ENCODE assay signal across 12 mouse cellular contexts in the genomic region with DNA sequence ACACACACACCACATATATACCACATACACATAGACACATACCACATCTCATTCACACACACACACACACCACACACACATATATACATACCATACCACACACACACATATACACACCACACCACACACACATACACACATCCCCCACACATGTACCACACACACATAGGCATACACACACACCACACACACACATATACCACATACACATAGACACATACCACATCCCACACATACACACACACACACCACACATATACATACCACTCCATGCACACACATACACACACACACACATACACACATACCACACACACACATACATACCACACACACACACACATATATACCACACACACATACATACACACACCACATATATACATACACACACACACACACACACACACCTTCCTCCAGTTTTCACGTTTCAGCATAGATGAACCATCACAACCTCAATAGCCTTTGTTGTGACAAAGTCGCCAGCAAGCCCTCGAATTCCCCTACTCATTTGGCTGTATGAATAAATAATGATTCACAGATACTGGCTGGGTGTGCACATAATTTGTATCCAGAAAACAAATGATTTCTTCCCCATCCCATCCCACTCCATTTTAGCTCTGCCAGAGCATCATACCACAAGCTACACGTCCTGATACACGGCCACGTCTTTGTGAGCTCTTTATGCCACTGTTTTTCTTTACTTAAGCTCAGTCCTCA. TPM values are rescaled to one million over a fixed set of nuclear protein-coding genes. Genes with fewer than 3 reads are reported as not detected.
DNase-seq lines count a peak whose midpoint lies in the region; ATAC-seq and TF ChIP-seq lines count a peak whose summit lies in the region.
"Had no signal": no experiment of that assay in that cellular context is flagged by ENCODE, and none has a peak within 500 bp of the region (broad histone marks: within the 10 kb centered on the region; RNA-seq: fewer than 3 reads in every experiment).

No protein-coding gene starts in this region.

- H3K36me3 ChIP-seq in heart, embryonic 16.5 days (ENCODE audit: control insufficient read depth, insufficient read depth), result no peaks in the 10 kb centered on the region
- H3K36me3 ChIP-seq in CH12.LX (replicated peaks in 1 of 2; ENCODE audit: control insufficient read depth in 1 of 2, insufficient read depth in 1 of 2, low read length in 1 of 2), result peaks cover 3 to 38% of the 10 kb centered on the region in 2 experiments
- peaks cover 19% of the 10 kb centered on the region for H3K36me3 ChIP-seq in liver, embryonic 12.5 days
- no peaks in the 10 kb centered on the region for H3K36me3 ChIP-seq in forebrain, embryonic 16.5 days (ENCODE audit: control insufficient read depth, insufficient read depth)
- H3K36me3 ChIP-seq: intestine, embryonic 15.5 days had no signal

- H3K79me2 ChIP-seq in CH12.LX (replicated peaks; ENCODE audit: control insufficient read depth, extremely low read depth, insufficient read depth, poor library complexity, severe bottlenecking), result no peaks in the 10 kb centered on the region; the same call in 1 of the 2 replicates

- intact Hi-C loops in heart, postnatal 14 days (cut with DNase I), result no loop called here

- dilution Hi-C loops in CH12.LX (cut with MboI; ENCODE audit: extremely low pct_ligation_motif_present, extremely low pct_unique_long_range_greater_than_20kb, low sequenced_read_pairs), result no loop called here

- TF ChIP-seq EP300 in CH12.LX (IDR thresholded peaks at IDR 0.05; ENCODE audit: low read length), result no peak

- H3K9me3 ChIP-seq in heart, embryonic 16.5 days (replicated peaks; ENCODE audit: control insufficient read depth, low read length), result no peaks in the 10 kb centered on the region
- H3K9me3 ChIP-seq in CH12.LX (replicated peaks; ENCODE audit: low read length), result no peaks in the 10 kb centered on the region
- no peaks in the 10 kb centered on the region for H3K9me3 ChIP-seq in liver, embryonic 12.5 days (replicated peaks)
- no peaks in the 10 kb centered on the region for H3K9me3 ChIP-seq in forebrain, embryonic 16.5 days (ENCODE audit: control insufficient read depth, low read length)
- H3K9me3 ChIP-seq: intestine, embryonic 15.5 days had no signal

- 73% methylated on average over 6 of the region's 6 CpGs for WGBS in heart, embryonic 16.5 days
- 37% methylated on average over 6 of the region's 6 CpGs for WGBS in liver, embryonic 12.5 days (ENCODE audit: insufficient replicate concordance)
- 57% methylated on average over 6 of the region's 6 CpGs for WGBS in forebrain, embryonic 16.5 days

- peak overlapping the region; percentile 47 for H3K4me3 ChIP-seq in heart, embryonic 16.5 days (ENCODE audit: low read length)
- H3K4me3 ChIP-seq in CH12.LX (replicated peaks in 1 of 3; ENCODE audit: low read depth in 2 of 3, low read length in 2 of 3, poor library complexity in 1 of 3), result peak overlapping the region; percentile 62 to 82 (median 67)
- H3K4me3 ChIP-seq in liver, embryonic 12.5 days, result peak overlapping the region; percentile 70
- H3K4me3 ChIP-seq in forebrain, embryonic 16.5 days (replicated peaks; ENCODE audit: low read length), result no peak overlapping the region
- H3K4me3 ChIP-seq: intestine, embryonic 15.5 days had no signal

- peak overlapping the region; percentile 32; the same call in 1 of the 2 replicates for H3K27ac ChIP-seq in heart, embryonic 16.5 days (ENCODE audit: low read length)
- peak overlapping the region; percentile 39 for H3K27ac ChIP-seq in CH12.LX (ENCODE audit: insufficient read depth, low read depth)
- H3K27ac ChIP-seq in liver, embryonic 12.5 days, result peak overlapping the region; percentile 95
- H3K27ac ChIP-seq in forebrain, embryonic 16.5 days (ENCODE audit: low read length), result no peak overlapping the region
- H3K27ac ChIP-seq: intestine, embryonic 15.5 days had no signal

- peak overlapping the region; percentile 23; the same call in 1 of the 2 replicates for H3K4me2 ChIP-seq in heart, embryonic 16.5 days (ENCODE audit: low read depth, low read length)
- peak overlapping the region; percentile 64 for H3K4me2 ChIP-seq in CH12.LX (ENCODE audit: insufficient read depth, low read depth, poor library complexity, severe bottlenecking)
- peak overlapping the region; percentile 79 for H3K4me2 ChIP-seq in liver, embryonic 12.5 days
- H3K4me2 ChIP-seq in forebrain, embryonic 16.5 days (ENCODE audit: low read length), result no peak overlapping the region
- H3K4me2 ChIP-seq: intestine, embryonic 15.5 days had no signal

- peak overlapping the region; percentile 47; the same call in 1 of the 2 replicates for H3K9ac ChIP-seq in heart, embryonic 16.5 days (ENCODE audit: low read length)
- H3K9ac ChIP-seq in CH12.LX (ENCODE audit: insufficient read depth, low read depth), result peak overlapping the region; percentile 66
- peak overlapping the region; percentile 81 for H3K9ac ChIP-seq in liver, embryonic 12.5 days
- no peak overlapping the region for H3K9ac ChIP-seq in forebrain, embryonic 16.5 days (replicated peaks; ENCODE audit: low read depth, low read length)
- H3K9ac ChIP-seq: intestine, embryonic 15.5 days had no signal

- no peak for TF ChIP-seq POLR2A in CH12.LX (IDR thresholded peaks at IDR 0.05; ENCODE audit: low read depth, low read length)

- TF ChIP-seq CTCF in CH12.LX (conservative IDR thresholded peaks at IDR 0.05 in 1 of 2, IDR thresholded peaks at IDR 0.05 in 1 of 2; ENCODE audit: low read depth in 2 of 2, low read length in 2 of 2), result no peak

- DNase-seq in heart, postnatal 14 days, result no peak
- DNase-seq in 3T3-L1 (ENCODE audit: low read depth, low spot score) (peak; percentile 52), CH12.LX (ENCODE audit: extremely low read depth) (peak; percentile 20)
- no peak for DNase-seq in retina, postnatal 1 day
- DNase-seq: gastrocnemius, postnatal 10 days; right cerebral cortex, postnatal 25 days had no signal

- peaks cover 12% of the 10 kb centered on the region for H3K4me1 ChIP-seq in heart, embryonic 16.5 days (ENCODE audit: control insufficient read depth, insufficient read depth, low read length)
- H3K4me1 ChIP-seq in CH12.LX (ENCODE audit: control insufficient read depth in 1 of 2, insufficient read depth in 2 of 2), result peaks cover 16 to 60% of the 10 kb centered on the region in 2 experiments
- peaks cover 70% of the 10 kb centered on the region for H3K4me1 ChIP-seq in liver, embryonic 12.5 days
- H3K4me1 ChIP-seq in forebrain, embryonic 16.5 days (replicated peaks; ENCODE audit: control insufficient read depth, insufficient read depth, low read length), result peaks cover 13% of the 10 kb centered on the region

- no peak for ATAC-seq in heart, embryonic 16.5 days (replicated peaks; ENCODE audit: extremely low read depth, insufficient read depth, low FRiP score)
- no peak for ATAC-seq in liver, embryonic 12.5 days
- ATAC-seq in frontal cortex, adult (ENCODE audit: low TSS enrichment), result no peak
- no peak for ATAC-seq in forebrain, embryonic 16.5 days
- ATAC-seq: intestine, embryonic 15.5 days; midbrain, embryonic 16.5 days had no signal

- in situ Hi-C loops in CH12.LX (cut with MboI; ENCODE audit: low pct_ligation_motif_present, low pct_unique_long_range_greater_than_20kb, low sequenced_read_pairs), result no loop called here

- H3K27me3 ChIP-seq in heart, embryonic 16.5 days (ENCODE audit: control insufficient read depth, insufficient read depth, low read length), result peaks cover 45% of the 10 kb centered on the region
- H3K27me3 ChIP-seq in CH12.LX (replicated peaks), result no peaks in the 10 kb centered on the region
- H3K27me3 ChIP-seq in liver, embryonic 12.5 days (replicated peaks), result no peaks in the 10 kb centered on the region; the same call in 1 of the 2 replicates
- no peaks in the 10 kb centered on the region for H3K27me3 ChIP-seq in forebrain, embryonic 16.5 days (replicated peaks; ENCODE audit: control insufficient read depth, insufficient read depth, low read length)
- H3K27me3 ChIP-seq: intestine, embryonic 15.5 days had no signal

- TF ChIP-seq RAD21 in CH12.LX (IDR thresholded peaks at IDR 0.05; ENCODE audit: low read depth, low read length), result no peak

TF ChIP-seq in CH12.LX, 34 proteins besides CTCF, POLR2A, EP300 and RAD21:
- no peak for TF ChIP-seq POLR2AphosphoS2 (IDR thresholded peaks at IDR 0.05; ENCODE audit: low read depth, low read length)
- TF ChIP-seq PAX5 (IDR thresholded peaks at IDR 0.05; ENCODE audit: low read length), result no peak
- TF ChIP-seq JUN (IDR thresholded peaks at IDR 0.05; ENCODE audit: insufficient read depth, low read depth, low read length), result no peak
- no peak for TF ChIP-seq USF2 (conservative IDR thresholded peaks at IDR 0.05; ENCODE audit: low read depth, low read length)
- no peak for TF ChIP-seq MAX (IDR thresholded peaks at IDR 0.05; ENCODE audit: low read length)
- TF ChIP-seq BHLHE40 (IDR thresholded peaks at IDR 0.05; ENCODE audit: low read depth, low read length), result no peak
- no peak for TF ChIP-seq ZNF384 (IDR thresholded peaks at IDR 0.05; ENCODE audit: low read depth, low read length)
- no peak for TF ChIP-seq TCF12 (IDR thresholded peaks at IDR 0.05; ENCODE audit: low read depth, low read length)
- TF ChIP-seq MXI1 (IDR thresholded peaks at IDR 0.05; ENCODE audit: low read depth, low read length), result no peak

RNA-seq across cellular contexts. Expression of a gene that starts 1.8 kb away (rescaled TPM):
- 5.2 and 11.0 TPM in 2 replicates for polyA plus RNA-seq in heart, embryonic 16.5 days (2015; fragmentation: Nextera tagmentation; extraction: Ambion mirVana)
- 1 to 10 TPM; 2.4 to 4.9 TPM for total RNA-seq in heart, postnatal 14 days (2021)
- total RNA-seq in CH12.LX (2012; rRNA removed), result 4.7 and 5.9 TPM in 2 replicates
- total RNA-seq in CH12.LX (2014; rRNA removed), result 3.1 and 3.2 TPM in 2 replicates
- 9.1 and 10.9 TPM in 2 replicates for polyA plus RNA-seq in CH12.LX (2012; ENCODE audit: insufficient read length, low read depth)
- 11.7 and 13.5 TPM in 2 replicates for polyA plus RNA-seq in liver, embryonic 12.5 days (2016; fragmentation: Nextera tagmentation; extraction: Ambion mirVana)
- polyA plus RNA-seq in forebrain, embryonic 16.5 days (2015; fragmentation: Nextera tagmentation; extraction: Ambion mirVana), result 0.48 and 0.52 TPM in 2 replicates

Comparison
In these comparisons a context has a peak if more than half of its experiments do, and no peak if none do; other contexts are left out.
1. DNase-seq: peak in 3T3-L1 (single experiment) and CH12.LX (single experiment); none in heart, postnatal 14 days (0 of 2) and retina, postnatal 1 day (single experiment).